ENCODE assay signal across 8 mouse cellular contexts in genomic region chr5:36484171-36484990, GRCm38 (mm10). TPM values are rescaled to one million over a fixed set of nuclear protein-coding genes. Genes with fewer than 3 reads are reported as not detected.
A peak's percentile ranks its signal among the peaks of the same experiment; 100 is the strongest.
DNase-seq lines count a peak whose midpoint lies in the region; ATAC-seq and TF ChIP-seq lines count a peak whose summit lies in the region.

Gene Tada2b, minus strand, starts transcription at chr5:36484285.
Gene Ccdc96, plus strand, starts transcription at chr5:36484588.

- peak within 1 kb of the TSS; percentile 97 for H3K4me3 ChIP-seq in E14TG2a.4 (replicated peaks; ENCODE audit: low read length)
- H3K4me3 ChIP-seq in forebrain, embryonic 12.5 days (replicated peaks): peak within 1 kb of the TSS; percentile 93
- H3K4me3 ChIP-seq in heart, postnatal 0 days (ENCODE audit: low read depth, low read length): peak within 1 kb of the TSS; percentile 79
- H3K4me3 ChIP-seq in liver, embryonic 16.5 days (ENCODE audit: low read depth, low read length): peak within 1 kb of the TSS; percentile 91
- H3K4me3 ChIP-seq in neural tube, embryonic 13.5 days: peak within 1 kb of the TSS; percentile 92
- H3K4me3 ChIP-seq in testis, adult 2 months (ENCODE audit: control insufficient read depth, low read depth, low read length): peak within 1 kb of the TSS; percentile 93

- peaks cover 44% of the 10 kb centered on the region for H3K4me1 ChIP-seq in E14TG2a.4 (replicated peaks; ENCODE audit: low read depth, low read length)
- H3K4me1 ChIP-seq in forebrain, embryonic 12.5 days: peaks cover 40% of the 10 kb centered on the region
- H3K4me1 ChIP-seq in heart, postnatal 0 days (ENCODE audit: control insufficient read depth, insufficient read depth): peaks cover 34% of the 10 kb centered on the region
- H3K4me1 ChIP-seq in liver, embryonic 16.5 days (ENCODE audit: control insufficient read depth, low read depth, low read length): peaks cover 35% of the 10 kb centered on the region
- peaks cover 57% of the 10 kb centered on the region for H3K4me1 ChIP-seq in neural tube, embryonic 13.5 days (replicated peaks)
- H3K4me1 ChIP-seq in testis, adult 2 months (ENCODE audit: control insufficient read depth, insufficient read depth, low read length): peaks cover 2% of the 10 kb centered on the region

- no peaks in the 10 kb centered on the region for H3K9me3 ChIP-seq in E14TG2a.4 (ENCODE audit: low read length)
- H3K9me3 ChIP-seq in forebrain, embryonic 12.5 days: no peaks in the 10 kb centered on the region
- H3K9me3 ChIP-seq in heart, postnatal 0 days (replicated peaks; ENCODE audit: control insufficient read depth, low read length): no peaks in the 10 kb centered on the region
- H3K9me3 ChIP-seq in liver, embryonic 16.5 days (replicated peaks; ENCODE audit: control insufficient read depth, low read length): no peaks in the 10 kb centered on the region
- H3K9me3 ChIP-seq in neural tube, embryonic 13.5 days: no peaks in the 10 kb centered on the region

- WGBS in forebrain, embryonic 12.5 days: under 1% methylated on average over 86 of the region's 97 CpGs
- under 1% methylated on average over 72 of the region's 97 CpGs for WGBS in heart, postnatal 0 days
- WGBS in liver, embryonic 16.5 days (ENCODE audit: insufficient replicate concordance): under 1% methylated on average over 87 of the region's 97 CpGs
- under 1% methylated on average over 93 of the region's 97 CpGs for WGBS in neural tube, embryonic 13.5 days

- TF ChIP-seq EP300 in heart, postnatal 0 days (IDR thresholded peaks at IDR 0.05; ENCODE audit: low read depth): no peak

- H3K36me3 ChIP-seq in E14TG2a.4 (ENCODE audit: insufficient read depth, low read length): peaks cover 15% of the 10 kb centered on the region
- H3K36me3 ChIP-seq in forebrain, embryonic 12.5 days (replicated peaks): peaks cover 12% of the 10 kb centered on the region; the same call in 1 of the 2 replicates
- no peaks in the 10 kb centered on the region for H3K36me3 ChIP-seq in heart, postnatal 0 days (replicated peaks; ENCODE audit: control insufficient read depth, insufficient read depth, low read length)
- H3K36me3 ChIP-seq in liver, embryonic 16.5 days (ENCODE audit: control insufficient read depth, insufficient read depth): no peaks in the 10 kb centered on the region
- no peaks in the 10 kb centered on the region for H3K36me3 ChIP-seq in neural tube, embryonic 13.5 days
- no peaks in the 10 kb centered on the region; the same call in none of the 2 replicates for H3K36me3 ChIP-seq in testis, adult 2 months (ENCODE audit: control insufficient read depth, insufficient read depth, low read length)

- TF ChIP-seq CTCF in E14TG2a.4 (conservative IDR thresholded peaks at IDR 0.05; ENCODE audit: low read length): no peak
- TF ChIP-seq CTCF in heart, postnatal 0 days (IDR thresholded peaks at IDR 0.05; ENCODE audit: low read depth): peak; percentile 44
- 0 out of 2 replicates have a peak, but pooled peaks have one; percentile 7 for TF ChIP-seq CTCF in testis, adult 2 months (IDR thresholded peaks at IDR 0.05; ENCODE audit: control insufficient read depth, insufficient read depth, insufficient replicate concordance, low read depth, low read length)

- H3K27ac ChIP-seq in forebrain, embryonic 12.5 days: peak within 1 kb of the TSS; percentile 85
- H3K27ac ChIP-seq in heart, postnatal 0 days (ENCODE audit: low read depth): peak within 1 kb of the TSS; percentile 78
- peak within 1 kb of the TSS; percentile 70 for H3K27ac ChIP-seq in liver, embryonic 16.5 days (ENCODE audit: low read length)
- peak within 1 kb of the TSS; percentile 87 for H3K27ac ChIP-seq in neural tube, embryonic 13.5 days (replicated peaks)
- peak within 1 kb of the TSS; percentile 96 for H3K27ac ChIP-seq in testis, adult 2 months (ENCODE audit: control insufficient read depth, insufficient read depth, low read depth, low read length)

- H3K4me2 ChIP-seq in forebrain, embryonic 12.5 days: peak within 1 kb of the TSS; percentile 96
- H3K4me2 ChIP-seq in heart, postnatal 0 days (ENCODE audit: low read depth, low read length): peak within 1 kb of the TSS; percentile 96
- H3K4me2 ChIP-seq in liver, embryonic 16.5 days (ENCODE audit: low read depth, low read length): peak within 1 kb of the TSS; percentile 99
- H3K4me2 ChIP-seq in neural tube, embryonic 13.5 days: peak within 1 kb of the TSS; percentile 97

- DNase-seq in c-Kit-positive CD71-positive TER-119-positive erythroid progenitor cells, embryonic 14.5 days (ENCODE audit: low spot score): peak; percentile 98
- DNase-seq in heart, postnatal 0 days (ENCODE audit: low spot score): peak; percentile 99
- peak; percentile 96 to 98 for DNase-seq in kidney, postnatal 4 days

- peak; percentile 80 for TF ChIP-seq POLR2A in testis, adult 2 months (IDR thresholded peaks at IDR 0.05; ENCODE audit: control insufficient read depth, low read depth, low read length)

- H3K27me3 ChIP-seq in E14TG2a.4 (ENCODE audit: insufficient read depth, low read length): peaks cover 27% of the 10 kb centered on the region
- H3K27me3 ChIP-seq in forebrain, embryonic 12.5 days: peaks cover 13% of the 10 kb centered on the region; the same call in 1 of the 2 replicates
- H3K27me3 ChIP-seq in heart, postnatal 0 days (ENCODE audit: control insufficient read depth, insufficient read depth, low read length): peaks cover 14% of the 10 kb centered on the region
- peaks cover 21% of the 10 kb centered on the region for H3K27me3 ChIP-seq in liver, embryonic 16.5 days (ENCODE audit: control insufficient read depth, insufficient read depth, low read depth, low read length)
- H3K27me3 ChIP-seq in neural tube, embryonic 13.5 days: peaks cover 5% of the 10 kb centered on the region
- H3K27me3 ChIP-seq in testis, adult 2 months (ENCODE audit: control insufficient read depth, insufficient read depth, low read length): no peaks in the 10 kb centered on the region

- ATAC-seq in forebrain, embryonic 12.5 days (ENCODE audit: low FRiP score): peak; percentile 99
- peak; percentile 98 for ATAC-seq in heart, postnatal 0 days (ENCODE audit: insufficient read depth, low read depth)
- ATAC-seq in liver, embryonic 16.5 days (ENCODE audit: low read depth): peak; percentile 96
- ATAC-seq in neural tube, embryonic 13.5 days (ENCODE audit: low read depth): peak; percentile 98

- peak within 1 kb of the TSS; percentile 91 for H3K9ac ChIP-seq in forebrain, embryonic 12.5 days
- peak within 1 kb of the TSS; percentile 83 for H3K9ac ChIP-seq in heart, postnatal 0 days (replicated peaks; ENCODE audit: low read depth, low read length)
- H3K9ac ChIP-seq in liver, embryonic 16.5 days (ENCODE audit: low read depth, low read length): peak within 1 kb of the TSS; percentile 95
- H3K9ac ChIP-seq in neural tube, embryonic 13.5 days: peak within 1 kb of the TSS; percentile 96

RNA-seq across cellular contexts. Expression of gene Tada2b, which starts in this region (rescaled TPM):
- polyA plus RNA-seq in forebrain, embryonic 12.5 days (2016; fragmentation: Nextera tagmentation; extraction: Ambion mirVana): 3.0 and 3.2 TPM in 2 replicates
- 10.3 and 13.3 TPM in 2 replicates for total RNA-seq in heart, postnatal 0 days (2014; rRNA removed; ENCODE audit: low replicate concordance)
- 1.2 and 1.7 TPM in 2 replicates for polyA plus RNA-seq in heart, postnatal 0 days (2015; fragmentation: Nextera tagmentation; extraction: Ambion mirVana)
- polyA plus RNA-seq in liver, embryonic 16.5 days (2015; fragmentation: Nextera tagmentation; extraction: Ambion mirVana): 0.79 and 1.0 TPM in 2 replicates
- polyA plus RNA-seq in neural tube, embryonic 13.5 days (2015; fragmentation: Nextera tagmentation; extraction: Ambion mirVana): 2.8 and 3.0 TPM in 2 replicates
- 34.5 and 36.5 TPM in 2 replicates for polyA plus RNA-seq in testis, adult 2 months (2012; rRNA removed)

RNA-seq across cellular contexts. Expression of gene Ccdc96, which starts in this region (rescaled TPM):
- polyA plus RNA-seq in forebrain, embryonic 12.5 days (2016; fragmentation: Nextera tagmentation; extraction: Ambion mirVana): 4.8 and 4.9 TPM in 2 replicates
- not detected in 2 replicates for total RNA-seq in heart, postnatal 0 days (2014; rRNA removed; ENCODE audit: low replicate concordance)
- polyA plus RNA-seq in heart, postnatal 0 days (2015; fragmentation: Nextera tagmentation; extraction: Ambion mirVana): 0.19 and 0.25 TPM in 2 replicates
- polyA plus RNA-seq in liver, embryonic 16.5 days (2015; fragmentation: Nextera tagmentation; extraction: Ambion mirVana): 0.06 and 0.07 TPM in 2 replicates
- polyA plus RNA-seq in neural tube, embryonic 13.5 days (2015; fragmentation: Nextera tagmentation; extraction: Ambion mirVana): 3.4 and 4.0 TPM in 2 replicates
- polyA plus RNA-seq in testis, adult 2 months (2012; rRNA removed): 61.8 and 64.3 TPM in 2 replicates

Comparison
In these comparisons a context has a peak if more than half of its experiments do, and no peak if none do; other contexts are left out.
1. Peak in every context shown above with its lines: DNase-seq, ATAC-seq, H3K4me3 ChIP-seq and H3K27ac ChIP-seq.
2. RNA of gene Ccdc96 (polyA plus RNA-seq): 61.8 to 64.3 TPM in testis, adult 2 months; 4.8 to 4.9 TPM in forebrain, embryonic 12.5 days, 3.4 to 4.0 TPM in neural tube, embryonic 13.5 days, 0.19 to 0.25 TPM in heart, postnatal 0 days and 0.06 to 0.07 TPM in liver, embryonic 16.5 days; every median in the first group is over 10 times any median in the second.